Mouse (Mus musculus) midbrain, embryonic 16.5 days (tissue): ENCODE data around the gene Grin2d. TPM values are rescaled to one million over a fixed set of nuclear protein-coding genes. Genes with fewer than 3 reads are reported as not detected.

Experiments
- ATAC-seq: fragments of 200-750 bp; cut with Nextera tagmentation; 2 replicates; pipeline ENCODE4 v1.8.0; 2017; ENCODE audit warnings: moderate TSS enrichment
- H3K27ac ChIP-seq: fragments of 300-500 bp; sonication (generic); 2 replicates; pipeline ENCODE4 v1.5.1; 2014; ENCODE audit warnings: mild to moderate bottlenecking, low read length, mixed read lengths
- H3K27me3 ChIP-seq: fragments of 300-500 bp; sonication (generic); 2 replicates; pipeline ENCODE4 v1.6.1; 2014; ENCODE audit warnings: low read depth, low read length, mixed read lengths; ENCODE audit not compliant: control insufficient read depth, insufficient read depth
- H3K36me3 ChIP-seq: fragments of 300-500 bp; sonication (generic); 2 replicates; pipeline ENCODE4 v1.6.1; 2014; ENCODE audit warnings: mild to moderate bottlenecking, low read length, moderate library complexity, mixed read lengths; ENCODE audit not compliant: control insufficient read depth, insufficient read depth
- H3K4me1 ChIP-seq: fragments of 300-500 bp; sonication (generic); 2 replicates; pipeline ENCODE4 v1.6.1; 2014; ENCODE audit warnings: mild to moderate bottlenecking, low read length, mixed read lengths; ENCODE audit not compliant: control insufficient read depth, insufficient read depth
- H3K4me2 ChIP-seq: fragments of 300-500 bp; sonication (generic); 2 replicates; pipeline ENCODE4 v1.6.1; 2014; ENCODE audit warnings: mild to moderate bottlenecking, low read length, mixed read lengths
- H3K4me3 ChIP-seq: fragments of 300-500 bp; sonication (generic); 2 replicates; pipeline ENCODE4 v1.5.1; 2014; ENCODE audit warnings: low read depth, mild to moderate bottlenecking, low read length, moderate library complexity, mixed read lengths
- H3K9ac ChIP-seq: fragments of 300-500 bp; sonication (generic); 2 replicates; pipeline ENCODE4 v1.6.1; 2014; ENCODE audit warnings: low read depth, low read length, mixed read lengths
- H3K9me3 ChIP-seq: fragments of 300-500 bp; sonication (generic); replicated peaks from 2 replicates; pipeline ENCODE4 v1.6.1; 2014; ENCODE audit warnings: mild to moderate bottlenecking, low read length, mixed read lengths; ENCODE audit not compliant: control insufficient read depth, poor library complexity, severe bottlenecking
- WGBS: fragments of 180-500 bp; shearing (Covaris S2); extraction: QIAGEN DNeasy Blood & Tissue Kit; methylation state at CpG from one replicate; pipeline ENCODE4 v1.1.7; 2014; 5-methylcytosine and 5-hydroxymethylcytosine counted together
- polyA plus RNA-seq: library from polyadenylated mRNA; unstranded; fragments of >200 nt; fragmentation: Nextera tagmentation; extraction: Ambion mirVana; gene quantifications from 2 replicates; pipeline ENCODE4 v1.2.1, GENCODE M21; 2015

Grin2d gene
- polyA plus RNA-seq, 1 experiment from 2014 or later, result 4.8 TPM

DNA sequence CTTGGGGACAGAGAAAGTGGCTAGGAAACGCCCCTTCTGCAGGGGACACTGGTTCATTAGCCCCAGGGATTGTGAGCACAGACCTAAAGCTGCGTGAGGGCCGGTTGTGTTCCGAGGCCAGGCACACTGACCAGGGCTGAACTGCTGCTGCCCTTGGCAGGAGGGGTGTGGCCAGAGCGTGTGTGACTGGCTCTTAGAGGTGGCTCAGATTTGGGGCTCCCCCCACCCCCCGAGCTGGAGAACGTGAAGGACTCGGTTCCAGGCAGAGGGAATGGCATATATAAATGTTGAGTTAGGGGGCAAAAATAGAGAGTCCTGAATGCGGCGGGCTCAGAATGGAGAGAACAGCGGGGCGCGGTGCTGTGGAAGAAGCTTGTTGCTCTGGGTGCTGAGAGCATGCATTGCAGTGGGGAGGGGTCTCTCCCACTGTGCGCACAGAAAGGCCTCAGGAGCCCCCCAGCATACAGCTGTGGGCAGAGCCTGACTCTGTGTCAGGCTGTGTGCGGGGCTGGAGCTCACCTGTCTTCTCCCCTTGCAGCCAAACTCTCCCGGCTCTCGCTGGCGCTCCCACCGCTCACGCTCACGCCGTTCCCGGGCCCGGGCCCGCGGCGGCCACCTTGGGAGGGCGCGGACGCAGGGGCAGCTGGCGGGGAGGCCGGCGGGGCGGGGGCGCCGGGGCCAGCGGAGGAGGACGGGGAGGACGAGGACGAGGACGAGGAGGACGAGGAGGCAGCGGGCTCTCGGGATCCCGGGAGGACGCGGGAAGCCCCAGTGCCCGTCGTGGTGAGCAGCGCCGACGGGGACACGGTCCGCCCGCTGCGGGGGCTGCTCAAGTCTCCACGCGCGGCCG, 80.3 kb downstream of the Grin2d start:
- H3K9ac ChIP-seq, result peak overlapping the region; percentile 49
- peak overlapping the region; percentile 47 for H3K4me2 ChIP-seq
- H3K9me3 ChIP-seq, result no peaks in the 10 kb centered on the region
- peaks cover 35% of the 10 kb centered on the region for H3K36me3 ChIP-seq
- no peak for ATAC-seq
- peaks cover 23% of the 10 kb centered on the region for H3K4me1 ChIP-seq
- peak overlapping the region; percentile 22 for H3K4me3 ChIP-seq
- WGBS, result 2% methylated on average over 60 of the region's 60 CpGs
- no peaks in the 10 kb centered on the region; the same call in 1 of the 2 replicates for H3K27me3 ChIP-seq
- no peak overlapping the region for H3K27ac ChIP-seq

DNA sequence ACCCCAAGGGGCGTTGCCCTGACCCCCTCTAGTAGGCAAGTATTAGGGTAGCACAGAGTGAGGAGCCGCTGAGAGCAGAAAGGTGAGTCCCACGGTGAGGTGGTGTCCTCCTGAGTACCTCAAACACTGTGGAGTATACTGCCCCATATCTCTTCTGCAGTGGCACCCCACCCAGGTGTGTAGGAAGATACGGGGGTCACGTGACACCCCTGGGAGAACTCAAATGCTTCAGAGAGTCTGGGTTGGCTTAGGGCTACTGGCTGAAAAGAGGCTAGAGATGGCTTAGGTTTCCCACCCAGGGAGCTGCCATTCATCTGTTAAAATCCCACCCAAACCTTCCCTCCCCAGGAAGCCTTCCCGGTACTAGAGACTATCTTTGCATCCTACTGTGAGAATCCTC, 81.2 kb downstream of the Grin2d start:
- no peak overlapping the region for H3K4me3 ChIP-seq
- no peaks in the 10 kb centered on the region for H3K9me3 ChIP-seq
- 38% methylated on average over 6 of the region's 6 CpGs for WGBS
- H3K4me1 ChIP-seq, result peaks cover 23% of the 10 kb centered on the region
- peaks cover 37% of the 10 kb centered on the region for H3K36me3 ChIP-seq
- no peak overlapping the region; the same call in 1 of the 2 replicates for H3K9ac ChIP-seq
- no peak overlapping the region for H3K27ac ChIP-seq
- no peak overlapping the region for H3K4me2 ChIP-seq
- no peaks in the 10 kb centered on the region; the same call in 1 of the 2 replicates for H3K27me3 ChIP-seq
- ATAC-seq, result no peak

DNA sequence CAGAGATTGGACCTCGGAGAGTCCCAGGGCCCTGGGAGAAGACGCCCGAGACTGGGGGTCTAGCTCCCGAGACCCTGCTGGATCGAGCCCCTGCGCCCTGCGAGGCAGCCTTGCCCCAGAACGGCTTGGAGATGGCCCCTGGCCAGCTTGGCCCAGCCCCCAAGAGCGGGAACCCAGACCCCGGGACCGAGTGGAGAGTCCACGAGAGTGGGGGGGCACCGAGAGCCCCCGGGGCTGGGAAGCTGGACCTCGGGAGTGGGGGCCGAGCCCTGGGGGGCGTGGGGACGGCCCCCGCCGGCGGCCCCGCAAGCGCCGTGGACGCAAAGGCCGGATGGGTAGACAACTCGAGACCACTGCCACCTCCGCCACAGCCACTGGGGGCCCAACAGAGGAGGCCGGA, 83.2 kb downstream of the Grin2d start:
- H3K9me3 ChIP-seq, result no peaks in the 10 kb centered on the region
- 0 out of 2 replicates have a peak overlapping the region, but pooled peaks have one; percentile 15 for H3K9ac ChIP-seq
- ATAC-seq, result no peak
- H3K4me3 ChIP-seq, result no peak overlapping the region
- peaks cover 46% of the 10 kb centered on the region for H3K36me3 ChIP-seq
- no peak overlapping the region for H3K27ac ChIP-seq
- H3K4me1 ChIP-seq, result peaks cover 17% of the 10 kb centered on the region
- H3K27me3 ChIP-seq, result no peaks in the 10 kb centered on the region; the same call in 1 of the 2 replicates
- 96% methylated on average over 29 of the region's 29 CpGs for WGBS
- no peak overlapping the region for H3K4me2 ChIP-seq

DNA sequence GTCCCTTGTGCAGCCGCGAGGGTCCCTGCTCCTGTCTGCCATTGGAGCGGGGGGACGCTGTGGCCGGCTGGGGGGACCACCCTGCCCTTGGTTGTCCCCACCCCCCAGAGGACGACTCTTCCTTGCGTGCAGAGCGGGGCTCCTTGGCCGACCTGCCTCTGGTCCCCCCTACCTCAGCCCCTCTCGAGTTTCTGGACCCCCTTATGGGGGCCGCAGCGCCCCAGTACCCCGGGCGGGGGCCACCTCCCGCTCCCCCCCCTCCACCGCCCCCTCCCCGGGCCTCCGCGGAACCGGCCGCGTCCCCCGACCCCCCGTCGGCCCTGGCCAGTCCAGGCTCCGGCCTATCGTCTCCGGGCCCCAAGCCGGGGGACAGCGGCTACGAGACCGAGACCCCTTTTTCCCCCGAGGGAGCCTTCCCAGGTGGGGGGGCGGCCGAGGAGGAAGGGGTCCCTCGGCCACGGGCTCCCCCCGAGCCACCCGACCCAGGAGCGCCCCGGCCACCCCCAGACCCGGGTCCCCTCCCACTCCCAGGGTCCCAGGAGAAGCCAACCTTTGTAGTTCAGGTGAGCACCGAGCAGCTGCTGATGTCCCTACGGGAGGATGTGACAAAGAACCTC, 84.1 kb downstream of the Grin2d start:
- Histone ChIP-seq H3K4me3 (no peak overlapping the region), H3K4me2 (no peak overlapping the region), H3K9ac (no peak overlapping the region), H3K27ac (no peak overlapping the region), H3K27me3 (no peaks in the 10 kb centered on the region; the same call in 1 of the 2 replicates), H3K36me3 (peaks cover 55% of the 10 kb centered on the region), H3K9me3 (no peaks in the 10 kb centered on the region), H3K4me1 (peaks cover 17% of the 10 kb centered on the region)
- ATAC-seq, result no peak
- WGBS, result 90% methylated on average over 41 of the region's 44 CpGs

DNA sequence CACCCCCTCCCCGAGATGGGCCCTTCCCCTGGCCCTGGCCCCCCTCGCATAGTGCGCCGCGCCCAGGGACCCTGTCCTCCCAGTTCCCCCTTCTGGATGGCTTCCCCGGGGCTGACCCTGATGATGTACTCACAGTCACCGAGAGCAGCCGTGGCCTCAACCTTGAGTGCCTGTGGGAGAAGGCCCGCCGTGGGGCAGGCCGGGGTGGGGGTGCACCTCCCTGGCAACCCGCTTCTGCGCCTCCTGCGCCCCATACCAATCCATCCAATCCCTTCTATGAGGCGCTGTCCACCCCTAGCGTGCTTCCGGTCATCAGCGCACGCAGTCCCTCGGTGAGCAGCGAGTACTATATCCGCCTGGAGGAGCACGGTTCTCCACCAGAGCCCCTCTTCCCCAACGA, 84.9 kb downstream of the Grin2d start:
- Histone ChIP-seq H3K27ac (no peak overlapping the region), H3K9ac (no peak overlapping the region), H3K36me3 (peaks cover 60% of the 10 kb centered on the region), H3K27me3 (no peaks in the 10 kb centered on the region; the same call in 1 of the 2 replicates), H3K4me2 (no peak overlapping the region), H3K4me1 (peaks cover 15% of the 10 kb centered on the region), H3K4me3 (no peak overlapping the region), H3K9me3 (no peaks in the 10 kb centered on the region)
- 84% methylated on average over 22 of the region's 24 CpGs for WGBS
- ATAC-seq, result no peak

DNA sequence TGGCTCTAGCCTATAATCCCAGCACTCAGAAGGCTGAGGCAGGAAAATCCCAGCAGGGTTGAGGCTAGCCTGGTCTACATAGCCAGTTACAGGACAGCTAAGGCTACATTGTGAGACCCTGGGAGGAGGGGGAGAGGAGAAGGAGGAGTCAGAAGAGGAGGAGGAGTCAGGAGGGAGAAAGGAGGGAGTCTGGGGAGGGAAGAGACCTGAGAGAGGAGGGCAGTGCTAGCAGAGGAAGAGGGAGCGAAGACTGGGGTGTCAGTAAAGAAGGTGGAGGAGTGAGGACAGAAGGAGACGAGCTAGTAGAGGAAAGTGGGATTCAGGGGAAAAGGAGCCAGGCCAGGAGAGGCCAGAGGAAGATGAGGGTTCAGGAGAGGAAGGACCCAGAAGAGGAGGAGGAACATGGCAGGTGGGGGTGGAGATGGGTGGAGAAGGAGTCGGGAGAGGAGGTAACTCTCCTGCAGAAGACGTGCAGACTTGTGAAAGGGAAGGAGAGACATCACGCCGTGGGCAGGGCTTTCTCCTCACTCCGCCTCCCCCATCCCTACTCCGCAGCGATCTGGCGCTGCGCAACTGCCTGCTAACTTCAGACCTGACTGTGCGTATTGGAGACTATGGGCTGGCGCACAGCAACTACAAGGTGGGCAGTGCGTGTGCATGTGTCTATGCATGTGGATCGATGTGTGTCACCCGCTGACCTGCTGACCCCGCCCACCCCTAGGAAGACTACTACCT, 86.3 kb downstream of the Grin2d start:
- H3K9me3 ChIP-seq, result no peaks in the 10 kb centered on the region
- no peaks in the 10 kb centered on the region; the same call in 1 of the 2 replicates for H3K27me3 ChIP-seq
- H3K4me3 ChIP-seq, result no peak overlapping the region
- ATAC-seq, result no peak; the same call in 1 of the 2 replicates
- H3K4me1 ChIP-seq, result peaks cover 13% of the 10 kb centered on the region
- no peak overlapping the region for H3K4me2 ChIP-seq
- H3K9ac ChIP-seq, result no peak overlapping the region
- WGBS, result 75% methylated on average over 17 of the region's 17 CpGs
- no peak overlapping the region for H3K27ac ChIP-seq
- H3K36me3 ChIP-seq, result peaks cover 66% of the 10 kb centered on the region

DNA sequence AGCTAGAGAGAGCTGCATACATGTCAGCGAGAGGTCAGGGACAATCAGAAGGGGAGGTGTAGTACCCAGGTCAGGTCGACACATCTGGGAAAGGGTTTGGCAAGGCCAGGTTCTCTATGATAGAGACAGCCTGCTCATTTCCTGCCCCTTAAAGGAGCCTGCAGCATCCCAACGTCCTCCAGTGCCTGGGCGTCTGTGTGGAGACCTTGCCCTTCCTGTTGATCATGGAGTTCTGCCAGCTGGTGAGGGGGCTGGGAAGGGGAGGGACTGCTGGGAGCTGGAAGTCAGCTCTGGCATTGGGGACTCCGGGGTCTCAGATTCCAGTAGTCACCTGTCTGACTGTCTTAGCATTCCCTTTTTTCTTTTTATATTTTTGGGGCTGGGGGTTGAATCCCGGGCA, 87.5 kb downstream of the Grin2d start:
- H3K27me3 ChIP-seq, result no peaks in the 10 kb centered on the region; the same call in 1 of the 2 replicates
- ATAC-seq, result no peak

DNA sequence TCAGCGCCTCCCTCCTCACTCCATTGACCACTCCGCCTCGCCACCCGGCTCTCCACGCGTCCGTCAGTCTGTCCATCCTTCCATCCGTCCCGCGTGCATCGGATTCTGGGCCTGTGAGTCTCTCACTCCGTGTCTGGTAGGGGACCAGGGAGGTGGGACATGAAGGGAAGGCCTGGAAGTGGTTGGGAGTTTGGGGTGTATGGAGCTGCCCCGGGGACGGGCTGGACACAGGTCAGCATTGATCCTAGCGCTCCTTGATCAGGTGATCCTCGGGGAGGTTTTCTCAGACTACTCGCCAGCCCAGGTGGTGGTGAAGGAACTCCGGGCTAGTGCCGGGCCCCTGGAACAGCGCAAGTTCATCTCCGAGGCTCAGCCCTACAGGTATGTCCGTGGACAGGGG, 90.5 kb downstream of the Grin2d start:
- peaks cover 24% of the 10 kb centered on the region for H3K4me1 ChIP-seq
- H3K36me3 ChIP-seq, result peaks cover 39% of the 10 kb centered on the region
- no peak overlapping the region; the same call in 1 of the 2 replicates for H3K4me3 ChIP-seq
- no peaks in the 10 kb centered on the region for H3K27me3 ChIP-seq
- H3K9ac ChIP-seq, result no peak overlapping the region; the same call in 1 of the 2 replicates
- peak overlapping the region; percentile 90; the same call in 1 of the 2 replicates for H3K4me2 ChIP-seq
- no peak overlapping the region for H3K27ac ChIP-seq
- WGBS, result 88% methylated on average over 22 of the region's 22 CpGs
- no peak for ATAC-seq
- H3K9me3 ChIP-seq, result no peaks in the 10 kb centered on the region

More for the DNA sequence above, 87.5 kb downstream of the Grin2d start:
- H3K9me3 ChIP-seq, result no peaks in the 10 kb centered on the region
- H3K4me3 ChIP-seq, result no peak overlapping the region
- no peak overlapping the region for H3K9ac ChIP-seq
- WGBS, result 79% methylated on average over 6 of the region's 6 CpGs
- no peak overlapping the region for H3K27ac ChIP-seq
- H3K4me1 ChIP-seq, result peaks cover 20% of the 10 kb centered on the region
- peaks cover 66% of the 10 kb centered on the region for H3K36me3 ChIP-seq
- no peak overlapping the region for H3K4me2 ChIP-seq
